Mouse (Mus musculus) heart, adult 18-20 months (tissue): ENCODE measurements around the gene Gm13306. TPM values are rescaled to one million over a fixed set of nuclear protein-coding genes. Genes with fewer than 3 reads are reported as not detected.
"Not testable (repeated sequence)": the region's sequence is repeated elsewhere in the genome, so short reads cannot be mapped to it uniquely, and the experiment has no call there.

Experiments used
- DNase-seq, 2 experiments: peaks; one replicate each; pipeline ENCODE4 v3.0.0; 2021 to 2022; ENCODE audit warnings: mixed read lengths in 1 of 2
- long read RNA-seq, 2 experiments: library from polyadenylated mRNA; stranded (forward); transcript quantifications; one replicate each; pipeline ENCODE4 v2.0.0; 2021
- total RNA-seq, 2 experiments: library from RNA; stranded (reverse); gene quantifications; 2 replicates each; pipeline ENCODE4 v1.2.3; 2021

The Gm13306 gene
- not detected for total RNA-seq
- long read RNA-seq, experiment 1, partial matches to known transcripts, result 0 of 1 reads
- long read RNA-seq, experiment 1, other reads (novel, unspliced or antisense), result 0 of 1 reads
- long read RNA-seq, experiment 2, result 0 reads

- DNase-seq, result not testable (repeated sequence)
Observed at GRCm38 (mm10) chr4:42153136-42153535, at the start of gene Gm13306. Gm13306 (plus strand) TSS chr4:42153436.

DNA sequence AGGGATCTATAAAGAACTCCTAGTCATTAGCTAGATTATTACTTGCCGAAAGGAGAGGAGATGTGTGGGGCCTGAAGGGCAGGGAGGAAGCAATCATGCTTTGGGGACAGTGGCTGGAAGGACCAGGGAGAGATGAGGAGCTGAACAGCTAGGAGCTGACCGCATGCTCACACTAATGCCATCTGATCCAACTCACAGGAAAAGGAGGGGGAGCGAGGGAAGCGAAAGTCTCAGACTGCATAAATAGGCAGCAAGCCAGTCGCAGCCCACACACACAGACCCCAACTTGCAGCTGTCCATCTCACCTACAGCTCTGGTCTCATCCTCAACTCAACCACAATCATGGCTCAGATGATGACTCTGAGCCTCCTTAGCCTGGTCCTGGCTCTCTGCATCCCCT lies 38.7 kb upstream of the Gm13306 start, which contains the start of gene Gm13304:
Gene Gm13304, plus strand, starts transcription at position 301 of the 400 bp plus-strand sequence.
- DNase-seq, result not testable (repeated sequence)

GRCm38 (mm10) chr4:42168503-42168902 lies 15.3 kb downstream of the Gm13306 start, which contains the start of gene Gm13305:
Gm13305 (minus strand) TSS chr4:42168603.
- DNase-seq, result not testable (repeated sequence)

DNA sequence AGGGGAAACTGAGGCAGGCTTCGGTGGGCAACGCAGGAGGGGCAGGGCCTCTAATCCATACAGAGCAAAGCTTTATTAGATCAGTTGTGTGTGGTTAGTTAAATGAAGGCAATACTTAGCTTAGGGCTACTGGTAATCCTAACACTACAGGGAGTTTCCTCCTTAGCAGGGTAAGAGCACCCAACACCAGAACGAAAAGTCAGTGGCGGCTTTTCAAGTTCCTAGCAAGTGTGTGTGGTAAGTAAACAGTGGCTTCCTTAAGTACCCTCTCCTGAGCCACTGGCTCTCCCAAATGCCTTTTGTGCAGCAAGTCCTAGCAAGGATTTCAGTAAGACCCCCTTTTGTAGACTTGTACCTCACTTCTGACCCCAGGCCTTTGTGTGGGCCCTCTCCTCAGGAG lies 25.0 kb downstream of the Gm13306 start:
- not testable (repeated sequence) for DNase-seq

- not testable (repeated sequence) for DNase-seq
Observed at GRCm38 (mm10) chr4:42183234-42184197, 30.3 kb downstream of the Gm13306 start.

DNA sequence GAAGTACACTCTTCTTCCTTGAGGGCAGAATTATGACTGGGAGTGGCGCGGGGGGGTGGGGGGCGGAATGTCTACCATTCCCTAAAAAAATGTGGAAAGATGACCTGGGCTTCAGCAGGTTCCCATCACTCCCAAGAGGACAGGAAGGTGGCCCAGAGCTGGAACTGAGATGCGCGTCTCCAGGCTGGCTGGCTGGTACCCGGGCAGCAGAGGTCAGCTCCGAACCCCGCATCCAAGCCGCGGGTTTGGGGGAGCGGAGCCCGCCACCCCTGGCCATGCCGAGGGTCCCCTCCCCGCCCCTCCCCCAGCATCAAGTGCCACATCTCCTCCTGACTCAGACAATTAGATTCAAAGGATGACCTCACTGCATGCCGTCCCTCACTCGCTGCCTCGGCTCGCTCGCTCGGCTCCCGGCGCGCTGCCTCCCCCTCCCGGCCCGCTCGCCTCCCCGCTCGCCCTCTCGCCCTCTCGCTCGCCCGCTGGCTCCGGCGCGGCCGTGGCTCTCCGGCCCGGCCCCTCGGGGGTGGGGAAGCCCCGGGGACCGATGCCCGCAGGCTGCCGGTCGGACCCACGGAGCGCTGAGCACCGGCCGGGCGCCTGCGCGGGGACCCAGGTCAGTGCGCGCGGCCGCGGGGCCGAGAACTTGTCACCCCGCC lies 31.2 kb downstream of the Gm13306 start:
- DNase-seq, result not testable (repeated sequence)

DNA sequence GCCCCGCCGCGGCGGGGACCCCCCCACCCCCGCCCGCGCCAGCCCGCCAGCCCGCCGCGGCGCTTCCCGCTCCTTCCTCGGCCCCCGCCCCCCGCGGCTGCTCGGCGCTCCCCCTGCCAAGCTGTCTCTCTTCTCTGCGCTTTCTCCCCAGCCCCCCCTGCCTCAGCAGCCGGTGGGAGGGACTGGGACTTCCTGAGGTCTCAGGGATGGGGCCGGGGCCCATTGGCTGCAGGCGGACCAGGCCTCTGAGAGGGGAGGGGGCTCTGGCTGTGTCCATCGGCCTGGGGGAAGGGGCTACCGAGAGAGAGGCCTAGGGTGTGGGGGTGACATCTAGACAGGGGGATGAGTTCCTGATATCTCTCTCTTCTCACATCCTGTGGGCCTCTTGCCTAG lies 31.7 kb downstream of the Gm13306 start:
- DNase-seq, result not testable (repeated sequence)

Other genes with a start within 250 kb of the Gm13306 start
- gene Gm21541, start 249.8 kb upstream of the Gm13306 start, total RNA-seq, result not detected
- under 1 TPM; 0.57 to 0.59 TPM for gene Gm20878, start 211.9 kb upstream of the Gm13306 start, total RNA-seq
- gene Fam205a4, start 187.4 kb upstream of the Gm13306 start, total RNA-seq, result under 1 TPM in 1 of 2 experiments, not detected in 1; 0.10 TPM
- not detected for gene Gm21093, start 118.7 kb upstream of the Gm13306 start, total RNA-seq
- gene Gm3893, start 62.2 kb upstream of the Gm13306 start, total RNA-seq, result not detected
- gene Gm13304, start 38.6 kb upstream of the Gm13306 start, total RNA-seq, result 10 to 100 TPM; 37.8 to 38.7 TPM
- under 1 TPM; 0.26 to 0.60 TPM for gene Gm13305, start 15.2 kb downstream of the Gm13306 start, total RNA-seq
- not detected for gene Gm10600, start 87.2 kb downstream of the Gm13306 start, total RNA-seq
- gene Ccl21b, start 102.3 kb downstream of the Gm13306 start, total RNA-seq, result not detected
- gene Gm21953, start 140.8 kb downstream of the Gm13306 start, total RNA-seq, result not detected
- not detected for gene Fam205a3, start 164.9 kb downstream of the Gm13306 start, total RNA-seq